Mouse (Mus musculus) lung, postnatal 36 days (tissue): Measurements from ENCODE around the gene Mrpl49.

Source experiments
- DNase-seq: peaks from one replicate; pipeline ENCODE4 v3.0.0; 2022; ENCODE audit warnings: mixed read lengths

Gene Mrpl49

DNA sequence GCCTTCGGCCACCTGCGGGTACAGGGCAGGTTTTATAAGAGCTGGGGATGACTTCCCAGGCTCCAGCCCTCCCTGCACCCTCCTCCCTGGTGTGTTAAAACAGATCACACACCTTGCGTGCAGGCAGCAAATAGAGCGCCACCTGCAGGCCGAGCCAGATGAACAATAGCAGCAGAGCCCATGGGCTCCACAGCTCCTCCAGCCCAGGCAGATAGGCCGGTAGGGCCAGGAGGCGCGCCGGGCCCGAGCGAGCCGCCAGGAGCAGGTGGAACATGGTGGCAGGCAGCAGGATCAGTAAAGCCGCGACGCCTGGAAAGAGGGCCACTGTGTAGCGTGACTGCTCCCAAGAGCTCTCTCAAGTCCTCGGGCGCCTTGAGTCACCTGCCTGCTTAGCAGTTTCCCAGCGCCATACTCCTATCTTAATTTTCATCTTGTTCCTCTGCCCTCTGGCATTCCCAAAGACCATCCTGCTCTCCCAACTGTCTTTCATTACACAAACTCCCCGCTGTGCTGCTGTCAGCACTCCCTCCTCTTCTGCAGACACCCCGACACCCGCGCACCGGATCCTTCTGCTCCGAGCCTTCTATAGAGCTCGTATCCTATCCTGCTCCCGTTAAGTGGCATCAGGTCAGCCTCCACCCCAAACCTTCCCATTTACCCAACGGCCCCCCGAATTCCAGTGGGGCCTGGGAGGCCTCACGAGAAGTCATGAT is 9.6 kb upstream of the Mrpl49 start:
- DNase-seq, result peak; percentile 91

DNA sequence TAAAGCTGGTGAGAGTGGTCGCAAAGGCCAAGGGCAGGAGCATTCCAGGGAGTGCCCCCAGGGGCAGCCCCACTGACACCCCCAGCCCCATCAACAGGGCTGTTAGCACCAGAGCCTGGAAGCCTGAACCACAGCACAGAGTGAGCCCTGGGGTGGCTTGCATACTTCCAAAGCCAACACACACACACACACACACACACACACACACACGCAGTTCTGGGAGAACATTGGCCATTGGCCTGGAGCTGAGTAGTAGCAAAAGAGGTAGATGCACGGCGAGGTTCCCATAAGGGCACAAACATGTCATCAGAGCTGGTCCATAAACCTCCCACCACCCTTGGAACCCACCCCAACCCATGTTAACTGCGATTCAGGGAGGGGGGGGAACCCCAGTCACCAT is 9.0 kb upstream of the Mrpl49 start:
- DNase-seq, result no peak

DNA sequence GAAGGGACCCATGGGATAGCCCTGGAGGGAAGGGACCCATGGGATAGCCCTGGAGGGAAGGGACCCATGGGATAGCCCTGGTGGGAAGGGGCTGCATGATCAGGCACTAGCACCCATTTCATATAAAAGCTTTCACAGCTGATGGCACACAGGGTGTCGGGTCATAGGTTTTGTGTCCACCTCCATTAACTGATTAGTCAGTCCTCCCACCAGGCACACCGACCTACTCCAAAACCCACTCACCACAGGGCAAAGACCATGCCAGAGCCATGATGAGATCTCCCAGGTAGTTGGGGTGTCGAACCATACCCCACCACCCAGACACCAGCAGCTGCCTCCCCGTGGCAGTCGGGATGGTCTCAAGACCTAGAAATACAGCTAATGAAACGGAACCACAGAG is 5.5 kb upstream of the Mrpl49 start:
- DNase-seq, result no peak

DNA sequence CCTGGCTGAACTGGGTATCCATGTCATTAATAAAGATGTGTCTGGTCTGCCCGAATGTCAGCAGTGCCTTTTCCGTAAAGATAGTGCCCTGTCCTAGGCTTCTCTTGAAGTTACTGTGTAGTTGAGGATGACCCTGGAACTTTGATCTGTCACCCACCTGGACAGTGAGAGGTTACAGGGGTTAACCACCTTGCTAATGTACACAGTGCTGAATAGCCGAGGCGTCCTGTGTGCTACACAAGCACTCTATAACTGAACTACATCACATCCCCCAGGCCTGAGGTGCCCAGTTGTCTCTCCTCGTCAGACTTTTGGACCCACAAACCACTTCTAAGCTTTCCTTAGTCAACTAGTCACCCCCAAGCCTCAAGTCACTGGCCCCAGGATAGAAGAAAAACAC is 4.8 kb upstream of the Mrpl49 start:
- no peak for DNase-seq

DNA sequence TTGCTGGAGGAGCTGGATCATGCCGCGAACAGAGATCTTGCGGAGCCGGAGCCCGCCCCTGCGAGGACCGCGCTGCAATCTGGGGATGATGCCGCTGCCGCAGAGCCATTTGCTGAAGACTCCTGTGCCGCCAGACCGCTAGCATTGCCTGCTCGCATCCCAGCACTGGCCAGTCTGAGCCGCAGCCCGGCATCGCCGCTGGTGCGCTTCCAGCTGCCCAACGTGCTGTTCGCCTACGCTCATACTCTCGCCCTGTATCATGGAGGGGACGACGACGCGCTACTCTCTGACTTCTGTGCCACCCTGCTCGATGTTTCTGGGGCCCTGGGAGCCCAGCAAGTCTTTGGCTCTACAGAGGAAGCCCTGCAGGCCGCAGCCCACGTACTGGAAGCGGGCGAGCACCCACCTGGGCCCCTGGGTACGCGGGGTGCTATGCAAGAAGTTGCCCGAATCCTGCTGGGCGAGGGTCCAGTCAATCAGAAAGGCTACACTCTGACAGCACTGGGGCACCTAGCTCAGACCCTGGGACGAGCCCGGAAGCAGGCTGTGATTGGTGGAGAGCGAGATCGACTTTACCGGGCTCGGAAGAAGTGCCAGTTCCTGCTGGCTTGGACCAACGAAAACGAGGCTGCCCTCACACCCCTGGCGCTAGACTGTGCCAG is 4.2 kb upstream of the Mrpl49 start:
- peak; percentile 49 for DNase-seq

DNA sequence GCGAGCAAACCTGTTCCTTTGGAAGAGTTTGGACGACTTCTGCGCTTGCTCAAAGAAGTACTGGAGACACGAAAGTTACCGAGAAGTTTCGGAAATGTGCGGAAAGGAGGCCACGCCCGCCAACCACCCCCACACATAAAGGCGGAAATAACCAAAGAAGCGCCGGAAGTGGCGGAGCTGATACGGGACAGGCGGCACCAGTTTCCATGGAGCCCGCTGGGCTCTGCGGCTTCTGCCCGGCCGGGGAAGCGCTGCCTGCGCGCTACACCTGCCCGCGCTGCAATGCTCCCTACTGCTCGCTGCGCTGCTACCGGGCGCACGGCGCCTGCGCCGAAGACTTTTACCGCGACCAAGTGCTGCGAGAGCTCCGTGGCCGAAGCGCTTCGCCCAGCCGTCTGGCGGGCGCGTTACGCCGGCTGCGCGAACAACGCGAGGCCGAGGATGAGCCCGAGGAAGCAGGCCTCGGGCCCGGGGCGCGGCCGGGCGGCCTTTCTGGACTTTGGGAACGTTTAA is 3.5 kb upstream of the Mrpl49 start, which contains the start of gene Znhit2:
Gene Znhit2 (plus strand): TSS at position 172 of the 513 bp plus-strand sequence.
- peak; percentile 98 for DNase-seq

DNA sequence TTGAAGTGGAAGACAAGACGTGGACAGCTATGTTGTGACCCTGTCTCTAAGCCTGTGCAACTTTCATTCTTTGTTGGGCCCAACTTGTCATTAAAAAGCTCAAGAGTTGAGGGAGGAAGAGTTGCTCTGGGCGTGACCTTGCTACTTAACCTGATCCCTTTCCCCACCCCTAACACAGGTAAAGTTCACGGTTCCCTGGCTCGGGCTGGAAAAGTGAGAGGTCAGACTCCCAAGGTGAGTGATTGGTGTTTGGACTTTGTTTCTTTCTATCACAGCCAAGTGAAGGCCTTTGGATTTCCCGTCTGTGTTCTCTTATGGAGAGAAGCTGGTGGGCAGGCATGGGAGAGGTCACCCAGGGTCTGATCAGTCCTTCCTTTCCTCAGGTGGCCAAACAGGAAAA is 1.4 kb upstream of the Mrpl49 start:
- no peak for DNase-seq

DNA sequence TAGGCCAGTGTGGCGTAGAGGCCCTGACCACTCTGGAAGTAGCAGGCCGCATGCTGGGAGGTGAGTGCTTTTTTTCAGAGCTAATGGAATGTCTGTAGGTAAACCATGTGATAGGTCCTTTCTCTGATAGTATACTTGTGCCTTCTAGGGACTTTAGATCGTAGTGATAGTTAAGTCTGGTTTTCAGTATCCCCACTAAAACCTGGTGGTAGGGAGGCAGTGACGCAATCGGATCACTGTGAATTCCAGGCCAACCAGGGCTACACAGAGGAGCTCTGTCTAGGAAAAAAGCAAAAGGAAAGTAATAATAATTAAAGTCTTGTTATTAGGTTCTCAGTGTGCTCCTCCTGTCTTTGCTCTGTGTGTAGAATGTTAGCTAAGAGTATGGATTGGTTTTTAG is 928 bp upstream of the Mrpl49 start:
- no peak for DNase-seq

DNA sequence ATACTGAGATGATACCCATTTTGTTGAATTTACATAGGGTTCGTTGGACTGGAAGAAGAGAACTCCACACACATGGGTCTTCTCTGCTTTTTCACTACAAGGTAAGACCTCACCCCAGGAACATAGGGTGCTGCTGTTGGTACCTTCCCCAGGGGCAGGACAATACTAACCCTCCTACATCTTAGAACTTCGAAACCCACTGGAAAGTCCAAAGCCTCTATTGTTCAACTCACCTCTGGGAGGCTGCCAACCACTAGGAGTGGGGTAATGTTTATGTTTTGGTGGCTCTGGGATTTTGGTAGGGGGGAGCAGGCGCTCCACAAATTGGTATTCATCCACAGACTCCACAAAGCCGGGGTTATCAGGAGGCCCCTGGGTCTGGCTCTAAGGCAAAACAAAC is 889 bp downstream of the Mrpl49 start:
- no peak for DNase-seq

DNA sequence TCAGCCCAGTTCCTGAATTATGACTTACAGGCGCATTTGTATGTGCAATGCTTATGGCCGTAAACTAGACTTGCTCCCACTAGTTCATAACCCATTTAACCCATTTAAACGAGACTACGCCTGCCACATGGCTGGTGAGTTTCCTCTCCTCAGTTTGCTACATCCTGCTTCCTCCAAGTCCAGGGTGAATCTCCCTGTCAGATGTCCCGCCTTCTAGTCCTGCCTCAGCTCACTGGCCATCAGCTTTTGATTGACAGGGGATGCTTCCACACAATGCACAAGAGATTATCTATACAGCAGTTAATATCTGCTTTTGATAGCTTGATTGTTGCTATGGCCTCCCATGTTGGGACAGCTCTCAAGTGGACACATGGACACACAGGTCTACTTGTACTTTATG is 3.3 kb downstream of the Mrpl49 start:
- DNase-seq, result no peak

DNA sequence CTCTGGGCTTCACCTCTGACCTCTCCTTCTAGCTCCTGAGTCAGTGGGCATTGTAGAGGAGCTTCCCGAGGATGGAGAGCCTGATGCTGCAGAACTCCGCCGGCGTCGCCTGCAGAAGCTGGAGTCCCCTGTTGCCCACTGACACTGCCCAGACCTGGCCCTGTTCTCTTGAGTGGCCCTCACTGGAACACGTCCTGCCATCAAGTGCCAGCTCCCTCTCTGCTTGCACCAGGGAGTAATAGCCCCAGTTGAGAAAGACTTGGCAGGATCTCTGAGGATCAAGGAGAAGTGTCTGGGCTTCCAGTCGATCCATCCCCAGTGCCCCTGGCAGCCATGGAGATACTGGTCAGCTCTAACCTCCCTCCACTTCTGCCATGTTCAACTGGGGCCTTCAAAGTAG is 5.1 kb downstream of the Mrpl49 start:
- DNase-seq, result no peak

DNA sequence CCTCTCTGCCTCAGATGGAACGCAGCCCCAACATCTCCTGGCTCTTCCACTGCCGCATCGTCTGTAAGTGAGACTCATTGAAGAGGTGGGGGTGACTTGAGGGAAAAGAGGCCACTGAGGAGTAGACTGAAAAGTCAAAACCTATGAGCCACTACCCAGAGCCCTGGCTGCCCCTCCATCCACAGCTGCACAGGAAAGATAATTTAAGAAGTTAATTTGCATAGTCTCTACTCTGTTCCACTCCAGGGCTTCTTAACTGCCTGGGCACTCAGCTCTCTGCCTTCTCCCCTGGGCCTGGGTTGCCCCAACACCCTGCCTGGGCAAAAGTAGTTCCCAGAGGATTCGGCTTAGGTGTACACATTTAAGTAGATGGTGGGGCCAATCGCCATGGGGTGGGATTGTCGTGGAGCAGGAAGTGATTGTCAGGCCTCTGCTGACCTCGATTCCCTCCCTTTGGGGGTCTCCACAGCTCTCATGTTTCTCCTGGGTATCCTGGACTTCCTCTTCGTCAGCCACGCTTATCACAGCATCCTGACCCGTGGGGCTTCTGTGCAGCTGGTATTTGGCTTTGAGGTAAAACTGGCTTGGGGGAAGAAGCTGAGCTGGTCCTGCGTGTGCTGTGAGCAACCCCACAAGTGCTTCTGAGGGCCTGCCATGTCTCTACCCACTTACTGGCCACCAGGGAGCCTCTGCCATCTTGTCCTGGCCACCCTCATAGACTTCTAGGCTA is 8.7 kb downstream of the Mrpl49 start:
- no peak for DNase-seq

DNA sequence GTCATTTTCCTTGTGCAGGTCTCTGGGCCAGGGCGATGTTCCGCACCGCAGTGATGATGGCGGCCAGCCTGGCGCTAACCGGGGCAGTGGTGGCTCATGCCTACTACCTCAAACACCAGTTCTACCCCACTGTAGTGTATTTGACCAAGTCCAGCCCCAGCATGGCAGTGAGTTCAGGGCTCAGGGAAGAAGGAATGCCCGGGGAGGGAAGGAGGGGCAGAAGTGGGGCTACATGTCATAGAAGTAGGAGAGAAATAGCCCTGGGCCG is 9.8 kb downstream of the Mrpl49 start:
- no peak for DNase-seq

DNA sequence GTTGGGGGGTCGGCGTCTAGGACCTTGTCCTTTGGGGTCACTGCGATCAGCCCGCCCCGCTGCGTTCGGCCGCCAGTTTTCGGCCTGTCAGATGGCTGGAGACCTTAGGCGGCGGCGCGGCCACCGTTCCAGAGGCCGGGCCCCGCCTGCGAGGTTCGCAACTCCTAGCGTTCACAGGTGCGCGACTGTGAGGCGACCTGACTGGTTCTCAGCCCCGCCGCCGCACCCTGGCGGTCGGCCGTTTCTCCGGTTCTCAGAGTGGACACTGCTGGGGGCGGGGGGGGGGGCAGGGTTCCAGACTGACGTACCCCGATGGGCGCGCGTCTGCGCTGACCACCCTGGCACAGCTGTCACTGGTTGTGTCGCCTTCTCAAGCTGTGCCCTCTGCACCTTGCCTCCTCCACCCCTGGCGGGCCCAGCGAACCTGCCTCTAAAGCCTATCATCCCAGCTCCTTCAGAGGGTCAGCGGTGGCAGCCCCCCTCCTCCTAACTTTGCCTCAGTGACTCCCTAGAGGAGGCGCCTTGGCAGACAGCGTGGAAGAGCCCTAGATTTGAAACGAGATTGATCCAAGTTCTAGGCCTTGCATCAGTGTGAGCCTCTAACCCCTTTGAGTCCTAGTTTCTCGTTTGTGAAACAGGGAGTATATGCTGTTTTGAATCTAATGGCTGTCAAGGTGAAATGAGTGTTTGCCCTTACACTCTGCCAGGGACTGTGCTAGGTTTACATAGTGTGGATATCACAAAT is 10.3 kb downstream of the Mrpl49 start:
- peak; percentile 41 for DNase-seq

DNA sequence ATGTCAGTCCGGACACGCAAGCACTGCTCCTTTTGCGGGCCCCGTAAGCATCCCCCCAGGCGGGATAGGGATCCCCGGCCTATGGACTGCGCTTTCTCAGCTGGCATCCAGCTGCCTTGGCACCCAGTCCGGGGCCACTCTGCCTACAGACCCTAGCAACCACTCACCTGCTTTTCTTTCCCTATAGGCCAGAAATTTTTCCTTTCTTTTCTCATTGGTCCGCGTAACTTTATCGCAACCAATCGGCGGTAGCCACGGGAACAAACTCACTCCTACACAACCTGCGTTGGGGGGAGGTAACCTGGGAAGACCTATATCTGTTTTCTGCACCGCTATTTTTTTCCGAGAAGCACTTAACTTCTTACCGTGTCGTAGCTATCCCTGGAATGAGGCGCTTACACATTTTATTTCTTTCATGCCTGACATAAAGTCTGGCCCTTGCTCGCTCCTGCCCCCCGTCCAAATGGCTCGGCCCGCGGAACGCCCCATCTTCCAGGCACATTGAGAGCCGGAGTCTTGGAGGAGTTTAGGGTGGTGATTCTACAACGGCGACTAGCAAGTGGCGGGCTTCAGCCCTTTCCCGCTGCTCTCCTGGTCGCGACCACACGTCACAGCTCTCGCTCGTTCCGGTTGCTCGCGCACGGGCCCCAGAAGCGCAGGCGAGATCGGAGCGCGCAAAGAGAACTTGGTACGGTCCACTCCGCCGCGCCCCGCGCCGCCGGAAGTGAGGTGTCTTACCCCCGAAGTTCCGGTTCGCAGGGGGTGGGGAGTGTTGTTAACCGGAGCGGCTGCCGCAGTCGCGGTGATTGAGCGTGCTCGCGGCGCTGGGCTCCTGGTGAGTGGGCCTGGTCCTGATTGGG is 11.1 kb downstream of the Mrpl49 start, which contains the start of gene Syvn1:
Gene Syvn1 (plus strand): TSS at position 283 of the 860 bp plus-strand sequence.
- peak; percentile 96 for DNase-seq

DNA sequence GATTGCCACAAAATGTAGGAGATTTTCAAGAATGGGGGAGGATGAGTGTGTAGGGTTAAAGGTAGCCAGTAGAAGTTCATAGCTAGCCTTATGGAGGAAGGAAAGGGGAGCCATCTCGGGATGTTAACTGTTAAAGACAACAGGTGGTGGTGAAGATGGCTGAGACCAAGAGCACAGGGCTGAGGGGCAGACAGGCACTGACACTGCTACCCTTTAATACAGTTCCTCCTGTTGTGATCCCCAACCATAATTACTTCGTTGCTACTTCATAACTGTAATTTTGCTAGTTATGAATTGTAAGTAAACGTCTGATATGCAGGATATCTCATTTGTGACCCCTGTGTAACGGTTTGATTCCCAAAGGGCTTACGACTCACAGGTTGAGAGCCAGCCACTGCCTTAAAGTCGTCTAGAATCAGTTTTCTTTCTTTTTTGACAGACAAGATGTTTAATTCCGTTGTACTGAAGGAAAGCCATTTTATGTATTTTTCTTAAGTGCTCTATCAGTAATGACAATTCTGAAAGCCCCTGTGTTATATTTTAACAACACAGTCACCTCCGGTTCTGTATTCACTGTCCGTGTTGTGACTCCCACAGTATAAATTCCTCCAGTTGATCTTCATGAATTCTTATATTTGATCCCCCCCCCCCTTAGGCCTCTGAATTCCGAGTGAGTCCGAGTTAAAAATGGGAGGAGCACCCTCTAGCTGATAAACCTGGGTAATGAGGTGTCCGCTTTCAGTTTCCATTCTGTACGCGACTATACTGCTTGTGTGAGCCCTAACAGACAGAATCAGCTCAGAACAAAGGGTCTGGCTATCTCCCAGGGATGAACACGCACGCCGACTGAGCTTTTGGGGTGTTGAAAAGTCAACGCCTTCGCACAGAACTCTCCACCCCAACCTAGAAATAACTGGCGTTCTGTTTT is 12.0 kb downstream of the Mrpl49 start:
- peak; percentile 72 for DNase-seq

DNA sequence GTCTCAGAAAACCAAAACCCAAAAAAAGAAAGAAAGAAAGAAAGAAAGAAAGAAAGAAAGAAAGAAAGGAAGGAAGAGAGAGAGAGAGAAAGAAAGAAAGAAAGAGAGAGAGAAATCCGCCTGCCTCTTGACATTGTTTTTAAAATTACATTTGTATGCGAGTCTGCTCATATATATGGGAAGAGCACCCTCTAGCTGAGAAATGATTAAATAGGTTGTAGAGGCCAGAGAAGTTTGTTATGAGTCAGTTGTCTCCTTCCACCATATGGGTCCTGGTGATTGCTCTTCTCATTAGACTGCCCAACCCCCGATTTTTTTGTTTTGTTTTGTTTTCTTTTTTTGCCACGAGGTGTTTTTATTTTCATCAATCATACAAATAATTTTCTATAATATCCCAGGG is 13.5 kb downstream of the Mrpl49 start:
- DNase-seq, result peak; percentile 43

DNA sequence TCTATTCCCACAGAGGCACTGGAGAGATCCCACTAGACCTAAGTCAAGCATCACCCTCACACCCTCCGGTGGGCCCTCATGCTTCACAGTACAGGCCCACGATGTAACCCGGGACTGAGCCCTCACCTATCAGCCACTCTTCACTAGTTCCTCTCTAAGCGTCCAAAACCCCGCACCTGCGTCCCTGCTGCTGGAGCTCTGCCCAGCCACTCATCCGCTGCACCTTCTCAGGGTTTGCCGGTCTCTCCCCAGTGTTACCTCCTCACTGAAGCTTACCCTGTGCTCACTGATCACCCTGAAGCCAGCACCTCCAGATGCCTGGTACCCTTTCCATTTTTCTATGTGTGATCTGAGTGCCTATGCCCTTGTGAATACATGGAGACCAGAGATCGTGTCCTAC is 15.3 kb downstream of the Mrpl49 start:
- DNase-seq, result no peak

DNA sequence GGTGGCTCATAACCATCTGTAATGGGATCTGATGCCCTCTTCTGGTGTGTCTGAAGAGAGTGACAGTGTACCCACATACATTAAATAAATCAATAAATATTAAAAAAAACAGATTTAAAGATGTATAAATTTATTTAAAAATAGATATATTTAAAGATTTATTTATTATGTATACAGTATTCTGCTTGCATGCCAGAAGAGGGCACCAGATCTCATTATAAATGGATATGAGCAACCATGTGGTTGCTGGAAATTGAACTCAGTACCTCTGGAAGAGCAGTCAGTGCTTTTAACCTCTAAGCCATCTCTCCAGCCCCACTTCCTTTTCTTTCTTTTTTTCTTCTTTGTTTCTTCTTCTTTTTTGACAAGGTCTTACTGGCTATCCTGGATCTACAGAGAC is 17.6 kb downstream of the Mrpl49 start:
- DNase-seq, result no peak

DNA sequence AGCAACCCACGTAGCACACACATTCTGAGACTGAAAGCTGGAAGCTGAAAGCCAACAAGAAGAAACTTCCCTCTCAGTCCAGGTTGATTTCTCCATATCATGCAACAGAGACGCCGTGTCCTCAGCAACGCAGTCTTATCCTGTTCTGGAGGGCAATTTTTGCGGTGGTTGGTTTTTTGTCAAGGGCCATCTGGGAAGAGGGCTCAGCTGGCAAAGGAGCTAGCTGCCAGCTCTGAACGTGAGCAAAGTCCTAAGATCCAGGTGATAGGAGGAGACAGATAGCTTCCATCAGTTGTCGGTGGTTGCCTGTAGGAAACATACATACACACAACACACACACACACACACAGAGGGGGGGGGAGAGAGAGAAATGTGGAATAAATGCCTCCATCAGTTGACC is 19.3 kb downstream of the Mrpl49 start:
- no peak for DNase-seq

DNA sequence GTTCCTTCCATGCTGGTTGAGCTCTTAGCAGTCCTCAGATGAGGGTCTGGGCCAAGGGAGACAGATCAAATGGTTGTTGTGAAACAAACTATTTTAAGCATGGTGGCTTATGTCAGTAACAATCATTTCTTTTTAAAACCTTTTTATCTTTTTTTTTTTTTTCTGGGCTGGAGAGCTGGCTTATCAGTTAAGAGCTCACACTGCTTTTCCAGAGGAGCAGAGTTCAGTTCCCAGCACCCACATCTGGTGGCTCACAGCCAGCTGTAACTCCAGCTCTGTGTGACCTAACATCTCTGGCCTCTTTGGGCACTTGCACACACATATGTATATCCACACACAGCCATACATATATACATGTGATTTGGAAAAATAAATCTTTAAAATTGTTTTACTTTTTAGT is 19.9 kb downstream of the Mrpl49 start:
- no peak for DNase-seq
